9 mouse cellular contexts compared by ENCODE assay signal in genomic region chr13:81155322-81155721, GRCm38 (mm10).
A peak's percentile ranks its signal among the peaks of the same experiment; 100 is the strongest.
DNase-seq lines count a peak whose midpoint lies in the region; ATAC-seq and TF ChIP-seq lines count a peak whose summit lies in the region.
"Had no signal": no experiment of that assay in that cellular context is flagged by ENCODE, and none has a peak within 500 bp of the region (broad histone marks: within the 10 kb centered on the region; RNA-seq: fewer than 3 reads in every experiment).

No protein-coding gene starts in this region.

- no peaks in the 10 kb centered on the region for H3K9me3 ChIP-seq in neural tube, embryonic 14.5 days (ENCODE audit: control insufficient read depth, low read length)
- no peaks in the 10 kb centered on the region for H3K9me3 ChIP-seq in forebrain, embryonic 14.5 days (replicated peaks; ENCODE audit: control insufficient read depth, low read length)
- no peaks in the 10 kb centered on the region for H3K9me3 ChIP-seq in intestine, embryonic 16.5 days (ENCODE audit: control insufficient read depth, low read length)
- H3K9me3 ChIP-seq in limb, embryonic 10.5 days (replicated peaks), result no peaks in the 10 kb centered on the region
- H3K9me3 ChIP-seq: liver, embryonic 13.5 days had no signal

- H3K27ac ChIP-seq in neural tube, embryonic 14.5 days (ENCODE audit: low read depth, low read length), result no peak overlapping the region
- no peak overlapping the region for H3K27ac ChIP-seq in forebrain, embryonic 14.5 days (ENCODE audit: low read depth, low read length)
- no peak overlapping the region for H3K27ac ChIP-seq in intestine, embryonic 16.5 days (ENCODE audit: low read length)
- no peak overlapping the region for H3K27ac ChIP-seq in limb, embryonic 10.5 days
- H3K27ac ChIP-seq: liver, embryonic 13.5 days had no signal

- no peaks in the 10 kb centered on the region for H3K36me3 ChIP-seq in neural tube, embryonic 14.5 days (ENCODE audit: control insufficient read depth, insufficient read depth, low read length)
- H3K36me3 ChIP-seq in forebrain, embryonic 14.5 days (ENCODE audit: control insufficient read depth, insufficient read depth, low read length), result no peaks in the 10 kb centered on the region
- H3K36me3 ChIP-seq in intestine, embryonic 16.5 days (ENCODE audit: control insufficient read depth, insufficient read depth, low read length), result no peaks in the 10 kb centered on the region
- no peaks in the 10 kb centered on the region for H3K36me3 ChIP-seq in limb, embryonic 10.5 days
- H3K36me3 ChIP-seq: liver, embryonic 13.5 days had no signal

- no peak overlapping the region for H3K4me2 ChIP-seq in neural tube, embryonic 14.5 days (ENCODE audit: low read depth, low read length)
- H3K4me2 ChIP-seq in forebrain, embryonic 14.5 days (ENCODE audit: low read length), result no peak overlapping the region
- H3K4me2 ChIP-seq in intestine, embryonic 16.5 days (ENCODE audit: low read depth, low read length), result no peak overlapping the region
- H3K4me2 ChIP-seq: liver, embryonic 13.5 days had no signal

- peak; percentile 56; the same call in 1 of the 2 replicates for ATAC-seq in neural tube, embryonic 14.5 days (ENCODE audit: low read depth)
- ATAC-seq in forebrain, embryonic 14.5 days, result peak; percentile 63; the same call in 1 of the 2 replicates
- peak; percentile 50; the same call in 1 of the 2 replicates for ATAC-seq in intestine, embryonic 16.5 days
- no peak; the same call in 1 of the 2 replicates for ATAC-seq in monocyte, adult 5-6 weeks (replicated peaks; ENCODE audit: insufficient number of reproducible peaks, low FRiP score, low TSS enrichment, poor library complexity, severe bottlenecking)

- TF ChIP-seq POLR2A in brain, embryonic 14.5 days (IDR thresholded peaks at IDR 0.05; ENCODE audit: borderline replicate concordance, extremely low read depth, insufficient read depth, insufficient read length, poor library complexity, severe bottlenecking), result no peak

- H3K4me3 ChIP-seq in neural tube, embryonic 14.5 days (ENCODE audit: low read depth, low read length), result no peak overlapping the region
- H3K4me3 ChIP-seq in forebrain, embryonic 14.5 days (ENCODE audit: low read depth, low read length), result no peak overlapping the region
- no peak overlapping the region for H3K4me3 ChIP-seq in intestine, embryonic 16.5 days (ENCODE audit: low read length)
- no peak overlapping the region for H3K4me3 ChIP-seq in limb, embryonic 10.5 days
- H3K4me3 ChIP-seq: liver, embryonic 13.5 days had no signal

- no peaks in the 10 kb centered on the region for H3K4me1 ChIP-seq in neural tube, embryonic 14.5 days (ENCODE audit: control insufficient read depth, insufficient read depth, low read length)
- no peaks in the 10 kb centered on the region for H3K4me1 ChIP-seq in forebrain, embryonic 14.5 days (ENCODE audit: control insufficient read depth, insufficient read depth, low read length)
- no peaks in the 10 kb centered on the region for H3K4me1 ChIP-seq in intestine, embryonic 16.5 days (ENCODE audit: control insufficient read depth, insufficient read depth, low read length)
- H3K4me1 ChIP-seq in limb, embryonic 10.5 days, result no peaks in the 10 kb centered on the region
- H3K4me1 ChIP-seq: liver, embryonic 13.5 days had no signal

- no peaks in the 10 kb centered on the region for H3K27me3 ChIP-seq in neural tube, embryonic 14.5 days (ENCODE audit: control insufficient read depth, insufficient read depth, low read length)
- H3K27me3 ChIP-seq in forebrain, embryonic 14.5 days (replicated peaks; ENCODE audit: control insufficient read depth, insufficient read depth, low read length), result no peaks in the 10 kb centered on the region
- H3K27me3 ChIP-seq in intestine, embryonic 16.5 days (replicated peaks; ENCODE audit: control insufficient read depth, insufficient read depth, low read length), result no peaks in the 10 kb centered on the region
- no peaks in the 10 kb centered on the region for H3K27me3 ChIP-seq in limb, embryonic 10.5 days (ENCODE audit: low read depth, poor library complexity, severe bottlenecking)
- H3K27me3 ChIP-seq: liver, embryonic 13.5 days had no signal

- peak; percentile 61; the same call in 1 of the 2 replicates for TF ChIP-seq CTCF in brain, embryonic 14.5 days (IDR thresholded peaks at IDR 0.05; ENCODE audit: borderline replicate concordance, extremely low read depth, insufficient read depth, insufficient read length)

- no peak for DNase-seq in neural tube, embryonic 10.5 days (ENCODE audit: extremely low spot score, low spot score)
- DNase-seq in brain, embryonic 14.5 days (ENCODE audit: low read depth), result peak; percentile 73
- DNase-seq in forebrain, embryonic 14.5 days (ENCODE audit: low spot score), result peak; percentile 63
- peak; percentile 34 for DNase-seq in limb, embryonic 10.5 days (ENCODE audit: low spot score)
- peak; percentile 21 for DNase-seq in retina, postnatal 7 days (ENCODE audit: low read depth, low spot score)
- DNase-seq: liver, embryonic 13.5 days had no signal

- no peak overlapping the region for H3K9ac ChIP-seq in neural tube, embryonic 14.5 days (replicated peaks; ENCODE audit: low read depth, low read length)
- H3K9ac ChIP-seq in forebrain, embryonic 14.5 days (ENCODE audit: low read length), result no peak overlapping the region
- H3K9ac ChIP-seq in intestine, embryonic 16.5 days (ENCODE audit: low read depth, low read length), result no peak overlapping the region
- H3K9ac ChIP-seq: liver, embryonic 13.5 days had no signal
